Mouse (Mus musculus) kidney, embryonic 15.5 days (tissue): Measurements from ENCODE around the gene Rin2. TPM values are rescaled to one million over a fixed set of nuclear protein-coding genes. Genes with fewer than 3 reads are reported as not detected.

Experiments used
- microRNA-seq: library from miRNA; unstranded; fragments of <30 nt; microRNA quantifications from one replicate; pipeline ENCODE4, GENCODE M21; 2016
- polyA plus RNA-seq: library from polyadenylated mRNA; unstranded; fragments of >200 nt; fragmentation: Nextera tagmentation; extraction: Ambion mirVana; gene quantifications from 2 replicates; pipeline ENCODE4 v1.2.1, GENCODE M21; 2015

Gene Rin2
- polyA plus RNA-seq, 1 experiment from 2014 or later = 33.0 TPM

Small RNAs within 50 kb of the gene (microRNA-seq; reads per million reads assigned to microRNA genes)
- not detected for gene Gm25026

Other genes with a start within 250 kb of the Rin2 start
- 163 and 184 TPM in 2 replicates for gene Naa20, start 226.9 kb downstream of the Rin2 start, polyA plus RNA-seq